Mouse (Mus musculus) forebrain, embryonic 10.5 days (tissue): ENCODE results near the gene Kiss1. TPM values are rescaled to one million over a fixed set of nuclear protein-coding genes. Genes with fewer than 3 reads are reported as not detected.
A peak's percentile ranks its signal among the peaks of the same experiment; 100 is the strongest.

Experiments
- DNase-seq: peaks from one replicate; pipeline ENCODE4 v3.0.0-alpha.2; 2017; ENCODE audit warnings: low spot score; ENCODE audit errors: extremely low spot score
- H3K27ac ChIP-seq: fragments of 300-500 bp; sonication (generic); 2 replicates; pipeline ENCODE4 v1.5.1; 2016; ENCODE audit warnings: mild to moderate bottlenecking
- H3K27me3 ChIP-seq: fragments of 300-500 bp; sonication (generic); 2 replicates; pipeline ENCODE4 v1.6.1; 2016; ENCODE audit warnings: mild to moderate bottlenecking; ENCODE audit not compliant: poor library complexity, severe bottlenecking
- H3K36me3 ChIP-seq: fragments of 300-500 bp; sonication (generic); replicated peaks from 2 replicates; pipeline ENCODE4 v1.6.1; 2016; ENCODE audit warnings: mild to moderate bottlenecking, moderate library complexity
- H3K4me1 ChIP-seq: fragments of 300-500 bp; sonication (generic); 2 replicates; pipeline ENCODE4 v1.6.1; 2016
- H3K4me3 ChIP-seq: fragments of 300-500 bp; sonication (generic); 2 replicates; pipeline ENCODE4 v1.5.1; 2016; ENCODE audit warnings: mild to moderate bottlenecking, moderate library complexity
- H3K9me3 ChIP-seq: fragments of 300-500 bp; sonication (generic); 2 replicates; pipeline ENCODE4 v1.6.1; 2016; ENCODE audit warnings: mild to moderate bottlenecking, moderate library complexity
- WGBS: fragments of 180-500 bp; shearing (Covaris S2); methylation state at CpG from one replicate; pipeline ENCODE4 v1.1.7; 2016; 5-methylcytosine and 5-hydroxymethylcytosine counted together
- polyA plus RNA-seq: library from polyadenylated mRNA; unstranded; fragments of >200 nt; fragmentation: Nextera tagmentation; extraction: Ambion mirVana; gene quantifications from 2 replicates; pipeline ENCODE4 v1.2.1, GENCODE M21; 2016

Gene Kiss1
- polyA plus RNA-seq, 1 experiment from 2014 or later, result not detected

DNA sequence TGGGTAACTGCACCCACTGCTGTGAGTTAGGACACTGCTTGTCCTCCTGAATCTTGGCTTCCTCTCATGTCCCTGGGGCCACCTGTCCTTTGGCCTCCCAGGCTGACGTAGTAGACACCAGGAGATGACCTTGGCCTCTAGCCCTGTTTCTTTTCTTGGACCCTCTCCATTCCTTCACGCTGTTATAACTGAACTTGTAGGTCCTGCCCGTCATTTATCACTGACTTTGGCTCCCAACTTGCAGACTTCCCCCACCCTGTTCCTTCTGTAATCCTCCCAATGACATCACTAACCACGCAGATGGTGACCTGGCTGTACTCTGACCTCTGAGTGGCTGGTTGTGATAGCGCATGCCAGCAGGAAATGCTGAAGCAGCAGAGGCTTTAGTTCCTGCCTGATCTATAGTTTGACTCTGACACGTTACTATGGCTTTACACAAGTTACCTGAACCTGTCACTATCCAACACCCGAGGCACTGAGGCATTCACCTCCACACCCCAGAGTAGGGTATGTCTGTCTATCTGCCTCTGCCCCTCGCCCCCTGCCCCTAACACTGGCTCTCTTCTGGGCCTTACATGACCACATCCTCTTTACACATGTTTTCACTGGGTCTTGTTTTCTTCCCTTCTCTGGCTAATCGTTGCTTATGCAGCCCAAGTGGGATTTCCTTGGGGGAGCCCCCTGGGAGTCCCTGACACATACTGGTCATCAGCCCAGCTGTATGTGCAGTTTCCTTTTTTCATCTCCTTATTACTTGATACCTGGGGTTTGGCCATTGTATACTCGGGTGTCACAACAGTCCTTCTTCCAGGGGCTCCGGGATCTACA, 26.2 kb downstream of the Kiss1 start:
- H3K27me3 ChIP-seq, result peaks cover 8% of the 10 kb centered on the region; the same call in 1 of the 2 replicates

DNA sequence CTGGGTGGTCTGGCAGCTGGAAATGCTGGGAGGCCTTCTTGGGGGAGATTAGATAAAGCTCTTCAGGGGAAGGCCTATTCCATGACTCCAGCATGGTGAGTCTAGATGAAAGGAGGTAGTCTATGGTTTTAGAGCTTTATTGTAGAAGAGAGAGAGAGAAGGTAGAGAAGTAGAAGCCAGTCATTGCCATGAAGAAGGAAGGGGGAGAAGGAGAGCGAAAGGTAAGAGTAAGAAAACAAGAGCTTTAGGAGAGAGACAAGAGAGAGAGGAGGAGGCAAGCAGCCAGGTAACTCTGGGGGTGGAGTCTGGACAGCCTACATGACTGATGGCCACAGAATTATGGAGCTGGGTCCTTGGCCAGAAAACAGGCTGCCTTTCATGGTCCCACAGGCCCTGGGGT, 28.5 kb downstream of the Kiss1 start, which contains the start of gene Ren1:
TSS of gene Ren1 (plus strand) at position 301 of the 400 bp plus-strand sequence.
- no peak within 1 kb of the TSS for H3K4me3 ChIP-seq
- no peaks in the 10 kb centered on the region for H3K36me3 ChIP-seq
- WGBS, result 88% methylated on average over 1 of the region's 1 CpGs
- peaks cover 14% of the 10 kb centered on the region; the same call in 1 of the 2 replicates for H3K4me1 ChIP-seq
- H3K9me3 ChIP-seq, result no peaks in the 10 kb centered on the region
- H3K27ac ChIP-seq, result no peak within 1 kb of the TSS
- DNase-seq, result no peak
- H3K27me3 ChIP-seq, result peaks cover 29% of the 10 kb centered on the region

More for the DNA sequence above, 26.2 kb downstream of the Kiss1 start:
- H3K36me3 ChIP-seq, result no peaks in the 10 kb centered on the region
- H3K4me3 ChIP-seq, result no peak overlapping the region
- no peak for DNase-seq
- H3K9me3 ChIP-seq, result no peaks in the 10 kb centered on the region
- 85% methylated on average over 11 of the region's 11 CpGs for WGBS
- H3K4me1 ChIP-seq, result peaks cover 10% of the 10 kb centered on the region; the same call in 1 of the 2 replicates
- H3K27ac ChIP-seq, result no peak overlapping the region

DNA sequence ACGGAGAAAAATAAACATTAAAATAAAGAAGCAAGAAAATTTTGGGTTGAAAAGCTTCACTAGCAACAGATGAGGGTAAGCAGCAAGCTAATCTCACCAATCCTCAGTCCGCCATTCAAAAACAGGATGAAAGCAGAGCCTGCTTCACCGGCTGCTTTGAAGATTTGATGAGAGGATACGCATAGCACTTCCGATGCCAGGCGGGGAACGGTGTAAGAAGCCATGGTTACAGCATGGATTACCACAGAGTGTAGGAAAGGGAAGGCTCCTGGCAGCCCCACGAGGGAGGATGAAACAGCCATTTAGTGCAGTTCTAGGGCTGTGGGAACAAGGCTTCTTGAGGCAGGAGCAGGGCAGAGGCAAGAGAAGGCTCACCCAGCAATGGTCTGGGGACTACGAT, 30.1 kb downstream of the Kiss1 start:
- no peak for DNase-seq
- H3K27ac ChIP-seq, result no peak overlapping the region
- peaks cover 28% of the 10 kb centered on the region for H3K4me1 ChIP-seq
- no peaks in the 10 kb centered on the region for H3K36me3 ChIP-seq
- no peaks in the 10 kb centered on the region for H3K9me3 ChIP-seq
- no peak overlapping the region for H3K4me3 ChIP-seq
- peaks cover 44% of the 10 kb centered on the region for H3K27me3 ChIP-seq
- WGBS, result 61% methylated on average over 9 of the region's 9 CpGs

DNA sequence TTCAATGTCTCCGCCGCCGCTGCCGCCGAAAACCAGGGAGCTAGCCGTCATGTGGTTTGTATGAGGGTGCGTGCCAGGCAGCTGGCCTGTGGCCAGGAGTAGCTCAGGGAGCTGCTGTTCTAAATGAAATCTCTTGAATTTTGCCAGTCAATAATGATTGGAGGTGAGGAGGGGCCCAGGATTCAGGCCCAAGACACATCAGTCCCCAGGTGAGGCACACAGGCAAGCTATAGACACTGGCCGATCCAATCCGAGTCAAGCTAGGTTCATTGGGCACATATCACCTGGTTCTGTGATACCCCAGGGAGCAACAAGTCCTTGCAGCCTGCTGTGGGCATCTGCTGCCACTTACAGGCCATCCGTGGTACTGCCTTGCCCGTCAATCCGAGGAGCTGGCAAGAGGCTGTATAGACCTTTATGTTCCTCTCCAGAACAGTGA, 31.7 kb downstream of the Kiss1 start:
- no peak overlapping the region; the same call in 1 of the 2 replicates for H3K4me3 ChIP-seq
- no peaks in the 10 kb centered on the region for H3K36me3 ChIP-seq
- H3K9me3 ChIP-seq, result no peaks in the 10 kb centered on the region
- peaks cover 29% of the 10 kb centered on the region for H3K4me1 ChIP-seq
- DNase-seq, result peak; percentile 73
- peaks cover 59% of the 10 kb centered on the region for H3K27me3 ChIP-seq
- WGBS, result 58% methylated on average over 12 of the region's 12 CpGs
- H3K27ac ChIP-seq, result no peak overlapping the region

DNA sequence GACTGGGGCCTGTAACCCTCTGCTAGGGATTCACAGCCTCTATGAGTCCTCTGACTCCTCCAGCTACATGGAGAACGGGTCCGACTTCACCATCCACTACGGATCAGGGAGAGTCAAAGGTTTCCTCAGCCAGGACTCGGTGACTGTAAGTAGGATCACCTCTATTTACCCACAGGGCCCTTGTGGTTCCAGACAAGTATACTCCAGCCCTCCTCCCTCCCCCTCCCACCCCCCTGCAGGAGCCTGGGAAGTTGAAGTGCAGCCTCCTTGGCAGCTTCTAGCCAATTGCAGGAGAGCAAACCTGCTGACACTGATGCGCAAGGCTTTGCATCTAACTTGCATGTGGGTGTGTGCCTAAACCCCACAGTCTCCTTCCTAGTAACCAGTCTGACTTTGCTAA, 33.8 kb downstream of the Kiss1 start:
- Histone ChIP-seq H3K9me3 (no peaks in the 10 kb centered on the region), H3K27ac (no peak overlapping the region), H3K27me3 (peaks cover 77% of the 10 kb centered on the region), H3K36me3 (no peaks in the 10 kb centered on the region), H3K4me3 (no peak overlapping the region), H3K4me1 (peaks cover 25% of the 10 kb centered on the region)
- no peak for DNase-seq
- 53% methylated on average over 5 of the region's 5 CpGs for WGBS

DNA sequence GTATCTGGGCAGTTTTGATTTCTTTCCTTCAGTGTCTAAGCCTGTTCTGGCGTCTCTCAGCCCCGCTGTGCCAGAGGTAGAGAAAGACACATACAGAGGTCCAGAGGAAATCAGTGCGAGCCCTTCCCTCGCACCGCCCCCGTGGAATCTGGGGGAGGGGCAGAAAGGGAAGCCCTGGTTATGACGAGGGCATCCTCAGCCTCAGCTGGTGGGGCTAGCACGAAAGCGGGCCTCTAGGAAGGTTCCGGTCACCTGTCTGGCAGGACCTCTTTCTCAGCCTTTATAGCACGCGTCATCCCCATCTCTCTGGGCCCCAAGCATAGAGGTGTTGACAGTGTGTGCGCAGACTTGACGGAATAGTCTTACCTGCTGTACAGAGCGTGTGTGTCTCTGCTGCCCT, 34.2 kb downstream of the Kiss1 start:
- no peak overlapping the region for H3K4me3 ChIP-seq
- H3K27me3 ChIP-seq, result peaks cover 77% of the 10 kb centered on the region
- no peaks in the 10 kb centered on the region for H3K9me3 ChIP-seq
- 57% methylated on average over 15 of the region's 15 CpGs for WGBS
- H3K27ac ChIP-seq, result no peak overlapping the region
- H3K4me1 ChIP-seq, result peaks cover 25% of the 10 kb centered on the region
- no peaks in the 10 kb centered on the region for H3K36me3 ChIP-seq
- no peak for DNase-seq

DNA sequence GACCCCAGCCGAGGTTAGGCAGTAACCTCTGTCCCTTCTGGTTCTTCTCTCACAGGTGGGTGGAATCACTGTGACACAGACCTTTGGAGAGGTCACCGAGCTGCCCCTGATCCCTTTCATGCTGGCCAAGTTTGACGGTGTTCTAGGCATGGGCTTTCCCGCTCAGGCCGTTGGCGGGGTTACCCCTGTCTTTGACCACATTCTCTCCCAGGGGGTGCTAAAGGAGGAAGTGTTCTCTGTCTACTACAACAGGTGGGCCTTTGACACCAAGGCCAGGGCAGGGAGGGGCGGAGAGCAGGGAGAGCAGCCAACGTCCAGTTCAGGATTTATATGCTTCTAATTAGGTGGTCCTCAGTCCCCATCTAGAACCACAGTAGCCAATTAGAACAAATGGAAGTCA, 34.7 kb downstream of the Kiss1 start:
- Histone ChIP-seq H3K36me3 (no peaks in the 10 kb centered on the region), H3K4me1 (peaks cover 25% of the 10 kb centered on the region), H3K4me3 (no peak overlapping the region), H3K27ac (no peak overlapping the region), H3K27me3 (peaks cover 78% of the 10 kb centered on the region), H3K9me3 (no peaks in the 10 kb centered on the region)
- 72% methylated on average over 8 of the region's 8 CpGs for WGBS
- no peak for DNase-seq

DNA sequence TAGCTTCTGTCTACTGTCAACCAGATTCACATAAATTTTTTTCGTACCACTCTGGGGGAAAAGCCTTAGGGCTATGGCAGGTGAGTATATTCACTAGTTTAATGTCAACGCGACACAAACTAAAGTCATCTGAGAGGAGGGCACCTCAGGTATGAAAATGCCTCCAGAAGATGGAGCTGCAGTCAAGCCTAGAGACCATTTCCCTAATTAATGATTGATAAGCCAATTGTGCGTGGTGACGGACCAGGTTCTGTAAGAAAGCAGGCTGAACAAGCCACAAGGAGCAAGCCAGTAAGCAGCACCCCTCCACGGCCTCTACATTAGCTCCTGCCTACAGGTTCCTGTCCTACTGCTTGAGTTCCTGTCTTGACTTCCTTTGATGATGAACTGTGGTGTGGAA, 39.3 kb downstream of the Kiss1 start:
- Histone ChIP-seq H3K9me3 (no peaks in the 10 kb centered on the region), H3K27me3 (peaks cover 86% of the 10 kb centered on the region), H3K36me3 (no peaks in the 10 kb centered on the region), H3K27ac (no peak overlapping the region), H3K4me1 (peaks cover 35% of the 10 kb centered on the region), H3K4me3 (no peak overlapping the region)
- WGBS, result 92% methylated on average over 6 of the region's 6 CpGs
- no peak for DNase-seq

DNA sequence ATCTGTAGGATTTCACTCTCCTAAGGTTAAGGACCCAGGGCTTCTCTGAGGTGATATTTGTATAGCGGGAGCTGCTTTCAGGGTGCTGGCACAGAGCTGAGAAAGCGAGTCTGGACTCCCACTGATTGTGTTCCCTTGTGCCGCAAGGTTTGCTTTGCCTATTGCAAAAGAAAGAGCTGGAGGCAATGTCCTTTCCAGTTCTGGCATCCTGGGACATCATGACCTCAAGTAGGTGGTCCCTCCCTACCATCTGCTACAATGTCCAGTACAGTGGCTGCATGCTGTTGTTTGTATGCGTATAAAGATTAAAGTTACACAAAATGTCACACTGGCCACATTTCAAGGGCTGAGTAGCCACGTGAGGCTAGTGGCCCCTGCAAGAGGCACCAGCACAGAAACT, 40.4 kb downstream of the Kiss1 start:
- no peak for DNase-seq
- peaks cover 33% of the 10 kb centered on the region for H3K4me1 ChIP-seq
- H3K27ac ChIP-seq, result no peak overlapping the region
- 91% methylated on average over 5 of the region's 5 CpGs for WGBS
- H3K27me3 ChIP-seq, result peaks cover 86% of the 10 kb centered on the region
- no peak overlapping the region for H3K4me3 ChIP-seq
- no peaks in the 10 kb centered on the region for H3K36me3 ChIP-seq
- H3K9me3 ChIP-seq, result no peaks in the 10 kb centered on the region

DNA sequence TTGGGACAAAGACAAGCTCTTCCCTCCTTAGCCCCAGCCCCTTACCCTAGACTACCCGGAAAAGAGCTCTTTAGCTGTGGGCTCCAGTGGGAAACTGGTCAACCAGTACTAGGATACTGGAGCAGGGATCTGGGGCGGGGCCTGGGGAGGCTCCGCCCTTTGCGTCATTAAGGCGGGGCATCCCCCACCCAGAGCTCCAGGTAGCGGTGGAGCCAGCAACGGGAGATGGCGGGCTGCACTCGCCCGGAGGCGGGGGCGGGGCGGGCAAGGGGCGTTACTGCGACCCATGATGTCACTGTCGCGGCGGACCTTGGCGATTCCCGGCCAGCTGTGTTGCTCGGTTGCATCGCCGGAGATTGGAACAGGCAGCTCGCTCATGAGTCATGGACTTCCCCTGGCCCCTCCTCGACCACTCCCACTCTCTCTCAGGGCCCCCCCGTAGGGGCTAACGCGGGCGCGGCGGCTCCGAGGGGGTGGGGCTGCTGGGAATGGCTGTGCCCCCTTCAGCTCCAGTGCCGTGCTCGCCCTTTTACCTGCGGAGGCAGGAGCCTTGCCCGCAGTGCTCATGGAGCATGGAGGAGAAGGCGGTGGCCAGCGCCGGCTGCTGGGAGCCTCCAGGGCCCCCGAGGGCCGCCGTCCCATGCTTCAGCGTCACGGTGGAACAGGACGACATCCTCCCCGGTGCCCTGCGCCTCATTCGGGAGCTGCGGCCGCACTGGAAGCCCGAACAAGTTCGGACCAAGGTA, 41.8 kb downstream of the Kiss1 start, which contains the start of gene Etnk2:
TSS of gene Etnk2 (plus strand) at position 297 of the 746 bp plus-strand sequence.
- Histone ChIP-seq H3K4me1 (peaks cover 46% of the 10 kb centered on the region), H3K36me3 (no peaks in the 10 kb centered on the region), H3K4me3 (peak within 1 kb of the TSS; percentile 81), H3K27me3 (peaks cover 83% of the 10 kb centered on the region), H3K9me3 (no peaks in the 10 kb centered on the region), H3K27ac (peak within 1 kb of the TSS; percentile 74)
- DNase-seq, result peak; percentile 84
- WGBS, result under 1% methylated on average over 52 of the region's 52 CpGs

DNA sequence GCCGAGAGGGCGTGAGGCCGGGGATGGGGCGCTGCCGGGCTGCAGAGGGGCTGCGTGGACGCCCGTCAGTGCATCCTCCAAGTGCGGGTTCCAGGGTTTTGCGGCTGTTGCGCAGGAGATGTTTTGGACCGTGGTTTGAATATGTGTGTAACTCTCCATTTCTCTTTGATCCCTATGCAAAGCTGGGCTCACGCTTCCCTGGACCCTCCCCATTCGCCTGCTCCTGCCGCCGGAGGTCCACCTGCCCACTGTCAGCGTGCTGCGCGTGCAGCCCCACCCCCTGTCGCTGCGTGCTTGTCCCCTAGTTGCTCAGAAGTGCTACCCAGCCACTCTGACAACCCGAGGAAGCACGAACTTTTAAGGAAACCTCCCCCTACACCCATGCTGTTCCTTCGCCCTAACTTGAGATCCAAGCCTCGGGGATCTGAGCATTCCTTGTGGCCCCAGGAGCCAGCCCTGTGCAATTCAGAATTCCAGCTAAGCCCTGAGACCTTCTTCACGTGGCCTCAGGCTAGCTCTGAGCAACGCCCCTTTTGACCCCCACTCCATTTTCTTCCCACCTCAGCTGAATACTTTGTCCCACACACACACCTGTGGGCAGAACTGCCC, 42.5 kb downstream of the Kiss1 start:
- Histone ChIP-seq H3K36me3 (no peaks in the 10 kb centered on the region), H3K27ac (peak overlapping the region; percentile 74), H3K9me3 (no peaks in the 10 kb centered on the region), H3K4me1 (peaks cover 51% of the 10 kb centered on the region), H3K4me3 (peak overlapping the region; percentile 81), H3K27me3 (peaks cover 82% of the 10 kb centered on the region)
- DNase-seq, result no peak
- WGBS, result under 1% methylated on average over 27 of the region's 27 CpGs

DNA sequence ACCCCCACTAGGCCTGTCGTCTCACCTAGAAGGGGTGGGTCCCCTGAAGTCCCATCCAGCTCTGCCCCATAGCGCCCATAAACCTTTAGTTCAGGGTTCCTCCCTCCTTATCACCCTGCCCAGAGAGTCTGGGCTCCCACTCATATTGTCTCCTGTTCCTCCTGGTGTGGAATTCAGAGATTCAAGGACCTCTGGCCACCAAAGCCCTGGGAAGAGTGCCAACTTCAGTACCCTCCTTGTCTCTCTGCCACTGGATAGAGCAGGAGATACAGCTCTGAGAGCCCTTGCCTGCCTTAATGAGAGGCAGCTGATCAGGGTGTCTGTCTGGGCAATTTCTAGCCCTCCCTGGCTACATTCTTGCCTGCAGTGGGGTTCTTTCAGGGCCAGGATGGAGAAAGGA, 43.2 kb downstream of the Kiss1 start:
- no peak overlapping the region for H3K27ac ChIP-seq
- no peaks in the 10 kb centered on the region for H3K9me3 ChIP-seq
- peaks cover 51% of the 10 kb centered on the region for H3K4me1 ChIP-seq
- H3K4me3 ChIP-seq, result no peak overlapping the region
- H3K27me3 ChIP-seq, result peaks cover 76% of the 10 kb centered on the region
- no peaks in the 10 kb centered on the region for H3K36me3 ChIP-seq
- no peak for DNase-seq
- 40% methylated on average over 2 of the region's 2 CpGs for WGBS
